Mouse (Mus musculus) c-Kit-negative CD71-positive TER-119-positive erythroid progenitor cells, embryonic 14.5 days (primary cell): ENCODE results near the gene Ppbp.

Experiments used
- DNase-seq: peaks from one replicate; pipeline ENCODE4 v3.0.0-alpha.2; 2013; ENCODE audit warnings: low read depth, low spot score

Ppbp gene

DNA sequence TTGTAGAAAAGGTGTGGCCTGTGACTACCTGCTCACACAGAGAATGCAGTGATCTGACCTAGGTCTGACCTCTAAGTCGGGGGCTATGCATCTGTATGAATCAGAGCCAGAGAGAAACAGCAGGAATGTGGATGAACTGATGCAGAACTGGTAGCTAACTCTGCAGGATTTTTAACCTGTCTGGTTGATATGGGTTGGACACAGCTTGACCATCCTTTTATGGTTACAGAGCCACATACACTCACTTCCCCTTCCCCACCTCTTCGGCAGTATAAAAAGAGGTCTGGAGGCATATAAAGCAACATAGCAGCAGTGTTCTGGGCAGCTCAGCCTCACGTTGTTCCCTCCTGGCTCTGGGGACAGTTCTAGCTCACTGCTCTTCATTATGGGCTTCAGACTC lies at the start of gene Ppbp:
TSS of gene Ppbp (plus strand) at position 301 of the 400 bp plus-strand sequence.
- DNase-seq: no peak

DNA sequence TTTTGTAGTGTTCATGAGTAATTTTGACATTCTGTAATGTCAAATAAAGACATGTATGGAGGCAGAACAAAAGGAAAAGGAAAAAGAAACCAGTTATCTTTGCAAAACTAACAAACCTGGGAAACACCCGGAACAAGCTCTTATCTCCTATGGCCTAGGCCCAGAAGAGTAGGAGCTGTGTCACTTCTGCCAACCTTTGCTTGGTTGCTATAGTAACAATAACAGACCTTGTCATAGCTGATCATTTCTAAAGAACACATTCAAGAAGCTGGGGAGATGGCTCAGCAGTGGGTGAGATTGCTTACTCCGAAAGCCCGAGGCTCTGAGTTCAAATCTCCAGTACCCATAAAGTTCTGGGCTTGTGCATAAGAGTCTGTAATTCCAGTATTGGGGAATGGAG lies 45.7 kb upstream of the Ppbp start:
- DNase-seq: no peak

DNA sequence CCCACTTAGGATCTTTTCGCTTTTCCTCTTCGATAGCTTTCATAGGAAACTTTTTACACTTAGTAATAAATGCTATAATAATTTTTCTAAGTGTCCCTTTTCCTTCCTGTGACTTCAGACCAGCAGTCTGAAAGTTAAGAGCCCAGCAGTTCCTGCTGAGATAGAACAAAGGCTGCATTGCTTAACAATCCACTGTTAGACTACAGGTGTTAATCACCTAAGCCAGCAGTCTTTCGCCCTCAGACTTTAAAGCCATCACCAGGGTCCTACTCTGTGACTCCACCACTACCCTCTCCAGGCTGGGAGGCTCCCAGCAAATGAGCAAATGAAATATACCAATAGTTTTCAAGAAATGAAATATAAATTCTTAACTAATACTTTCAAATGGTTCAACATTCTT lies 40.1 kb upstream of the Ppbp start:
- no peak for DNase-seq

DNA sequence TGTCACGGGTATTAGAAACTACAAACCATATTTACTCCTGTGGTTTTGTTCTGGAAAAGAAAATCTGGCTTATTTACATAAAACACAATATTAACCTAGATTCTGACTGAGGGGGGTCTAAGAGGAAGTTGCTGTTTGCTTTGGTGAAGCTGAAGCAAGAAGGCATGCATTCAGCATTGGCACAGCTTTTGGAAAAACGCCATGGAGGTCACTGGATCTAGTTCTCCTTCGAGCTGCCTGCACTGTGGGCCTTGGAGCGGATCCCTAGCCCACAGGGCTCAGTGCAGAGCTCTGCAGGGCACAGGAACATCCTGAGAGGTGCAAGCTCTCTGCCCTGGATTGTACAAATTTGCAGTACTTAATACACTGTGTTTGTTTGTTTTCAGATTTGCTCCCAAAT lies 36.8 kb upstream of the Ppbp start:
- no peak for DNase-seq

DNA sequence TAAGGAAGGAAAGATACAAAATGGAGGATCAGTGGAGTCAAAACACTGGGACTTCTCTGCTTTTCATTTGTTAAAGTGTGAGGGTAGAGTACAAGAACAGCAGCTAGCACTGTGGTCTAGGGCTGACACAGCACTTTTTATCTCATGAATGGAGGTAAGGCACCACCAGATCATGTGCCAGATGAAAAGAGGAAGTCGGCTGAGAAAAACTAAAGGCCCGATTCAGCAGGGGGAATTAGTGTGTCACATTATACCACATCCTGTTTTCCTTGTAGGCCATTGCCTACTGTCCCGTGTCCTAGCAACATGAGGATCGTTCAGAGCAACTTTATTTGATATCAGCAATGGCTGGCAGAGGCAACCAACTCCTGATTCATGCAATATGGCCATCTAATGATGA lies 26.3 kb upstream of the Ppbp start:
- no peak for DNase-seq

DNA sequence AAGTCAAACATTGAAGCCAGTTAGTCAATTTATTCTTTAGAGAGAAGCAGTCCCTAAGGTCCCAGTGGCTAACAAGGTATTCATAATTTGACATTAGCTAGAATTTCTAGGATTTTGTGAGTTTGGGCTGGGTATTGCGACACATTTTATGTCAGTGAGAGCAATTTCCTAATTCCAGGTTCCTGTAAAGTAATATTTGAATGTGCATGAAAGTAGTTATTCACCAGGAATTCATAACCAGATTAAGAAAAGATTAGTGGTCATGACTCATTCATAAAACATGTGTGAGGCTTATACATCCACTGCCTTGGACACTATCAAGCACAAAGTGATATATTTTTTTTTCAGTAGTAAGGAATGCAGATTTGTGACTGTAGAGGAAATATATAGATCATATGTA lies 14.4 kb upstream of the Ppbp start:
- no peak for DNase-seq

DNA sequence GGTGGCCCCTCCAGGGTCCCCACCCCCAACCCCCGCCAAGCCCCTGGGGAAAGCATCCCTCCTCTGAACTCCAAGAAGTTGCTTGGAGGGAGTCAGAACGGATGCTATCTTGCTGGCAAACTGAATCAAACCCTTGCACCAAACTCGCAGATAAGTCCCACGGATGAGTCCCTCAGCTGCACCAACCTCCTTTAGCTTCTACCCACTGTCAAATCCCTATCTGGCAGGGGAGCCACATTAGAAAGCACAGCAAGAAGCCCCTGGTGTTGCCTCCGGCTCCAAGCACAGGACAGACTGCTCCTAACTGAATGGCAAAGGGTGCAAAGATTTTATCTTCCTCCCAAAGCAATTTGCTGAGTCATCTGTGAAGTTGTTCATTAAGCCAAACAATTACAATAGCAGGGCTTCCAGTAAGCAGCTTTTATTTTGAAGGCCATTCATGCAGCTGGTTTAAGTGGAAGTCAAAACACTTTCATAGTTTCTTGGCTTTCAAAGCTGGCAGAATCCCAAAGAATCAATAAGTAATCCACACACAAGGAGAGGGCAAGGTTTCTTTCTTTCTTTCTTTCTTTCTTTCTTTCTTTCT lies 10.2 kb upstream of the Ppbp start:
- DNase-seq: no peak

DNA sequence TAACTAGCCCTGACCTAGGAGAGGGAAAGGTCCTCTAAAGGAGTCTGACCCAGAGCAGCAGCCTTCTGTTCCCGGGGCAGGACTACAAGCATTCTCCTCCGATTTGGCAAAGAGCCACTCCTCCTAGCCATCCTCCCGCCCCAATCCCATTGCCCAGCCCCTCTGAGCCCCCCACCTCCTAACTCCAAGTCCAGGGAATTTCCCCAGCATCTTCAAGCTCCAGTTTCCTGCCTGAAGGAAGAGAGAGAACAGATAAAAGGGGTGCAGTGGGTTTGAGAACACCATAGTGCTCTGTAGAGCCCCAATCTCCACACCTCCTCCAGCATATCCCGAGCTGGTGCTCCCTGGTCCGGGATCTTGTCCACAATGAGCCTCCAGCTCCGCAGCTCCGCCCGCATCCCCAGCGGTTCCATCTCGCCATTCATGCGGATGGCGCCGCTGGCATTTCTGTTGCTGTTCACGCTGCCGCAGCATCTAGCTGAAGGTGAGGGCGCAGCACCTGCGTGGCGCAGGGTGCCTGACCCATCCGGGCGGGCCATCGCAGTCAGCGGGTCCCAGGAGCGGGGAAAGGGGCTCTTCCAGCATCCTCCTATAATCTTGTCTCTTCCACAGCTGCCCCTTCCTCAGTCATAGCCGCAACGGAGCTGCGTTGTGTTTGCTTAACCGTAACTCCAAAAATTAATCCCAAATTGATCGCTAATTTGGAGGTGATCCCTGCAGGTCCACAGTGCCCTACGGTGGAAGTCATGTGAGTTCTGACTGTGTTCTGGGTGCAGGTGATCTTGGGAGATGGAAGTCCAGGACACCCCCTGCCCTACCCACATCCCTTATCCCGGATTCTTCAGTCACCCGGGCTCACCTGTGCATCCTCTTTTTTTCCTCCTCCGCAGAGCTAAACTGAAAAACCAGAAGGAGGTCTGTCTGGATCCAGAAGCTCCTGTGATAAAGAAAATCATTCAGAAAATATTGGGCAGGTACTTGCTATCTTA lies 8.9 kb upstream of the Ppbp start, which contains the start of gene Cxcl5:
TSS of gene Cxcl5 (plus strand) at position 284 of the 989 bp plus-strand sequence.
- DNase-seq: no peak

DNA sequence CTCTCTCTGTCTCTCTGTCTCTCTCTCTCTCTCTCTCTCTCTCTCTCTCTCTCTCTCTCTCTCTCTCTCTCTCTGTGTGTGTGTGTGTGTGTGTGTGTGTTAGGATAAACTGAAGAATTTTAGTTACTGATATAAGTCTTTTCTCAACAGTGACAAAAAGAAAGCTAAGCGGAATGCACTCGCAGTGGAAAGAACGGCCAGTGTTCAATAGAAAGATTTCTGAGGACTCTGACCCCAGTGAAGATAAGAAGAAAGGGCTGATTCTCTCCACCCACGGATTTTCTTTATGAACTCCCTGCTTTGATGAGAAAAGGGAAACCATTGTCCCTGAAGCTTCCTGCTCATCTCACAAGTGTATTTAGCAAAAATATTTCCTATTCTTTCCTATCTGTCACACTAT lies 8.0 kb upstream of the Ppbp start:
- DNase-seq: no peak

DNA sequence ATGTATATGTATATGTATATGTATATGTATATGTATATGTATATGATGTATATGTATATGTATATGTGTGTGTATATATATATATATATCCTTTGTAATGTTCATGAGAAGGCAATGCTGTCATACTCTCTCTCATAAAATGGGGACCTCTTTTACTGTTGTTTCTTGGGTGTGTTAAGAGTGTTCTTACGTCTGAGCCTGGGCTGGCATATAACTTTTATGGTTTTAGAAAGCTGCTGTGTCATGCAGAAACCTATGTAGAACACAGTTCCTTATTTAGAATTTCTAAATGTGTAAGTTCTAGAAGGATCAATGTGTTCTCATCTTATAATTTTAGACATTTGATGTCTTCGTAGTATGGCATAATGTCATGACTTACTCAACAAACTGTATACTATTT lies 7.5 kb upstream of the Ppbp start:
- no peak for DNase-seq

DNA sequence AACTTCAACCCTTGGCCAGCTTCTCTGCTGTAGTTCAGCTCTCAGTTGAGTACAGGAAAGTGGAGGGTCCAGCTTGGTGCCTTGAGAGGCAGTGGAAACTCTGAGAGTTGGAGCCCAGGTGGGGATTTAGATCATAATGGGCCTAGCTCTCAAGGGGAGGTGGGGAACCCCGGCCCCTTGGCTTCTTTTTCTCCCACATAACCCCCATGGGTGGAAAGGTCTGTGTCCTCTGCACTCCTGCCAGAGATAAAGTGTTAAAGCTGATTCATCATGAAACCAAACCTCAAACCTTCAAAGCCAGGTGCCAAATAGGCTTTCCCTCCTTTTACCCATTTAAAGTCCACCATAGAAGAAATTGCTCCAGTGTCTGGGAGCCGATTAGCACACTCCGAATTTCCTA lies 6.5 kb upstream of the Ppbp start:
- DNase-seq: no peak

DNA sequence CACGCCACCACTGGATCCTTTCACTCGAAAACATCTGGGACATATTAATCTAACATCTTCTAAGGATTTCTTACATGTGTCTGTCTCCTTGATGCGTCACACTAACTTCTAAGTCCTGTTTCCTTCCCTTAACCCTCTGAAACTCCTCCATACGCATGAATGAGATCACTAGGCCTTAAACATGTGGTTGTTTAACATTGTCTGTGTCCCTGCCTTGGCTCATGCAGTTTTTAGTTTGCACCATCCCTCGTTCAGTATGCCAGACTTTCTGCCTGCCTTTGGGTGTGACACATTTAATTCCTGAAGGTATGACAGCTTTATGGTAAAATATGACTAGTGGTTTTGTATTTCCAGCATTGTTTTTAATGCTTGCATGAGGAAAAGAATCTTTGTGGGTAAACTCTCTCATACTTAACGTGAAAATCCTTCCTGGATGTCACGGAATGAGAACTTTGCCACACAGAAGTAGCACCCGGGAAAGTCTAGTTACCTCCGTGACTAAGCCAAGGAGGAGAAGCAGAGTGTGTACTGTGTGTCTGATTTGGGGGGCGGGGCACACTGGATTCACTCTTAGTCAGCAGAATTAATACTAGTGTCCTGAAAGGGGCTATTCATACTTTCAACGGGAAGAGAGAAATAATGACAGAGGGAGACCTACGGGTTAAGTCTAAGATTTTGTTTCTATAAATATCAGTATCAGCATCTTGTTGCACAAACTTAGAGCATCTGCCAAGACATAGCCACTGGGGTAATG lies 4.2 kb upstream of the Ppbp start:
- DNase-seq: no peak

DNA sequence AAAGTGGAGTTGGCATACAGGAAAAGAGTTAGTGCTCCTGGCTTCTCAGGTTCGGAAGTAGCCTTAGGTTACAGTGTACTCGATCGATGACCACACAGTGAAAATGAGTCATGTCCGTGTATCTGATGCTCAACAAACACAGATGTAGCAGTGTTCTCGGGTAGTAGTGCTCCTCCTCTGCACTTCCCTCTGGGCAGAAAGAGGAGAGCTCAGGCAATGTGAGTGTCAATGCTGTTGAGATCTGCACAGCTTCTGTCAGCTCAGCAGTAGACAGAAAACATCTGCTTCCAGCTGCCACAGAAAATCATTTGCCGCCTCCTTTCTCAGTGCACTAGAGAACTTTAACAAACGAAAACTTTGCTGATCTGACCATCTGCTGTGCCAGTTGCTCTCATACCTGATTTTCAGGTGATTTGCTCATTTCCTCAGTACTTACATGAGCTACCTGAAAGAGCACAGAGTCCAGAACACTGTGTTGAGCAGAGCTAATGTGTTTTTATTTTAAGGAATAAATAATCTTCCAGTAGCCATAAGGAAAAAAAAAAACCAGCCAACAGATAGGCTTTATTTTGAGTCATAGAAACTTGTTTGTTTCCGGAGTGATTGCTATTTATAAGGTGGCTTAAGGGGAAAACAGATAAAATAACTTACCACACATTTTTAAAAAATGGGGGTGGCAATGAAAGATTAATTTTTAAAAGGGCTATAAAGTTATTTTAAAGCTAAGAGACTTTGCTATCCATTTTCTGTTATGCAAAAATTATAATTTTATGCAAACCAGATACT lies 2.3 kb upstream of the Ppbp start:
- DNase-seq: no peak

DNA sequence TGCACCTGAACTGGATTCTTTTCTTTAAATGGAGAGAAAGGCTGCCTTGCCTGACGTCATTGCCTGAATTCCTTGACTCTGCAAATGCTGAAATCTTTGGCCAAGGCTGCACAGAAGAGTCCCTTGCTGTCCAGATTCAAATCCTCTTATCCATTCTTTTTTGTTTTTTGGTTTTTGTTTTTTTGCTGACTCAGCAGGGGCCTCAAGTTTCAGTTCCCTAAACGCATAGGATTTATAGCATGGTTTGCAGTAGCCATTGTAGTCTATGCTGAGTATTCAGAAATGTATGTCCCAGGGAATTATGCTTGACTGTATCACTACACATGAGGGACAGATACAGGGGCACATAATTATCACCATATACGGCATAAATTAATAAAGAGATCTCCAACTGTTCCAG lies 3.1 kb downstream of the Ppbp start:
- no peak for DNase-seq

DNA sequence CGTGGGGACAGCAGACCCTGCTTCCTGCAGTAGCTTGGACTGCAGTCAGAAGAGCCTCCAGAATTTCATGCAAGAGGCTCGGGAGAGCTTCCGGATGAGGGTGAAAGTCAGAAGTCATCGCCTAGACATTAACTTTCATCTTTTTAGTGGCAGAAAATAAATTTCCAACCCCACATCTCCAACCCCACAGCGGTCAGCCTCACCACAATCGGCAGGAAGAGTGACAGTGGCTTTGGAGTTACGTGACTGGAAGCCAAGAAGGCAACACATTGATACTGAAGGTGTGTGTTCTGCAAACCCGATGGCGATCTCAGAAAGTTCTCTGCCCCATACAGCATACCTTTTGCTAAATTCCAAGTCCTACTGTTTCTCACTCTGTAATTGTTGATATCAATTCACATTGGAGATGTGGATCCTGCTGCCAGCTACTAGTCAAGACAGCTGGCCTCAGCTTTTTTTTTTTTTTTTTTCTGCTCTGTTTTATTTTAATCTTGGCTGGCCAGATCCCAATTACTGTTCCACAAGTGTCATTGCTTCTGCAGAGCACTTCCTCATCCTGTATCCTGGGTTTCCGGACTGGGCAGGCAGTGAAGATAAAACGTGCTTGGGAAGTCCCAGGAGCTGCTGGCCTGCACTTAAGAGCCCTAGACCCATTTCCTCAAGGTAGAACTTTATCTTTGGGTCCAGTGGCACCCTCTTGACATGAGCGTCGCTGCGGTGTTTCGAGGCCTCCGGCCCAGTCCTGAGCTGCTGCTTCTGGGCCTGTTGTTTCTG lies 3.7 kb downstream of the Ppbp start, which contains the start of gene Pf4:
TSS of gene Pf4 (plus strand) at position 556 of the 774 bp plus-strand sequence.
- no peak for DNase-seq

DNA sequence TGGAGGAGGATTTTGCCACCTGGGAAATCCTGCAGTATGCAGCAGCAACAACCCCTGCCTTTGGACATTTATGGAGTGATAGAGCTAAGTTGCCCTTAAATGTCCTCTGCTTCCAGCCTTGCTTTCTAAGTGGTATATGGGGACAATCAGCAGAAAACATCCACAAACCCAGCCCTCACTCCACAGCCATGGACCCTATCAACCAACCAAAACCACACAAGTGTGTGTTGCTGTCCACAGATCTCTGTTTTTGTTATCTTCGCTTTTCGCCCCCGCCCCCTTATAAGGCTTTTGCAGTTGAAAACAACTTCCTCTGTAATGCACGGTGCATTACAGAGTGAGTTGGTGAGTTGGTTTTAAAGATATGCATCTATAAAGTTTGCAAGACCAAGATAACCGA lies 7.2 kb downstream of the Ppbp start:
- DNase-seq: no peak

DNA sequence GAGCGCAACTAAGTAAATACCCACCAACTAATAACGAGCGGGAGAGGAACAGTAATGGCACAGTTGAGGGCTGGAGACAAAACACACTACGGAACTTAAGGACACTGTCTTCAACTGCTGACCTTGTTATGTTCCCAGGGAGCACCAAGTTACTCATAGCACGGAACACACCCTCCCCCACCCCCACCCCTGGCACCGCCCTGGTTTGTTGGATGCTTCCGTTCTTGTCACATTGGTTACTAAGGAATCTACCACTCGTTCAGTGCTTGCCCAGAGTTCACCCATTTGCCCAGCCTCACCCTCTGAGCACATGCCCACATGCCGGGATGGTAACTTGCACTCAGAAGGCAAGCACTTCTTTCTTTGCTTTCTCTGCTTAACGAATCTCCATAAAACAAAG lies 9.3 kb downstream of the Ppbp start:
- DNase-seq: no peak

DNA sequence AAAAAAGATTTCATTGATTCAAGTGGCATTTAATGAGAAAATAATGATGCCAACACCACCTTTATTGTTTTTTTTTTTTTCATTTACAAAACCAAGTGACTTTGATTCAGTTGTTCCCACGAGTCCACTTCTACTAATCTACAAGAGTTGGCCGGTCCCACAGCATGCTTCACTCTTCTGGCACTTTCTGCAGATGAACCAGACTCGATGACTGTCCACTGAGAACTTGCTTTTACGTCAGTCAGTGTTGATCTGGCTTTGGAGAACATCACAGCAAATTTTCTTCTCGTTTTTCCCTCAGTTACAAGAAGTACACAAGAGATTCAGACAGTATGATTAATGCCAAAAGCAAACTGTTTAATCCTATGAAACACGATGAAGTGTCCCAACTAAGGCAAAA lies 10.5 kb downstream of the Ppbp start:
- no peak for DNase-seq

DNA sequence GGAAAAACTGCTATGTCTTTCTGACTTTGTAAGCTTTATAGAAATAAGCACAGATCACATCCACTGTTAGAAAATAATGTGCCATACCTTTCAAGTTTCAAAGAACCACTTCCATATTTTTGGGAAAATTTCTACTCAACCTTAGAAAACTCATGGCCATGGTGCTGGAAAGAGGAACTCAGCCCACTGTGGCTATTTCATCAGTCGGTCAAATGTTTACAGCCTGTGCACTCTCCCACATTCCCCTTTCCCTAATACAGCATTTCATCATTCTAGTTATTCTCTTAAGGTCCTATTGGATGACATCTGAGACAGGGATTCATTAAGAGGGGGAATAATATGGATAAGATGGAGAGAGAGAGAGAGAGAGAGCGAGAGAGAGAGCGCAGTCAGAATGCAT lies 15.4 kb downstream of the Ppbp start:
- no peak for DNase-seq

DNA sequence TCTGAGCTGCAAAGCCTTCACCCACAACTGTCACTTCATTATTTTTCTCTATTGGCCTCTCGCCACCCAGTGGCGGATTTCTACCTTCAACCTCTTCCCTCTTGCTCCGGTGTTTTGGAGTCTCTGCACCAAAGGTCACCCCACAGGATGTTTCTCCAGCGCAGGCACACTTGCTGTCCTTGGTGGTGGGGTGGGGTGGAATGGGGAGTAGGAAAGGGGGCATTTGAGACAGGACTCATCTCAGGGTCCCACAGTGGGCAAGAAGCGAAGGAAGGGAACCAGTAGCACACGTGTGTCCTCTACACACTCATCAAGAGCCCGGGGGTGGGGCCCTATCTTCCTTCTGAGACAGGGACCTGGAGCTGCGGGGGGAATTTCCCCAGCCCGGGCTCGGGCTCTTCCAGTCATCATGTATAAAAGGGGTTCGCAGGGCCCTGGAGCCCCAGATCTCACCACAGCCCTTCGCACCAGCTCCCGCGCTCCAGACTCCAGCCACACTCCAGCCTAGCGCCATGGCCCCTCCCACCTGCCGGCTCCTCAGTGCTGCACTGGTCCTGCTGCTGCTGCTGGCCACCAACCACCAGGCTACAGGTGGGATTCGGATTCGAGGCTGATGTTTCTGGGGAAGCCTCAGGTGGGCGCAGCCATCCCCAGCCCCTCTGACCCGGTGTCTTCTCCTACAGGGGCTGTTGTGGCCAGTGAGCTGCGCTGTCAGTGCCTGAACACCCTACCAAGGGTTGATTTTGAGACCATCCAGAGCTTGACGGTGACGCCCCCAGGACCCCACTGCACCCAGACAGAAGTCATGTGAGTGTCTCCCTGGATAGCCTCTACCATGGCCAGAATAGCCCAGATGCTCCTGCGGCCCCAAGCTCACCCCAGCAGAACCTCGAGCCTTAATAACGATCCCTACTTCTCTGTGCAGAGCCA lies 17.6 kb downstream of the Ppbp start, which contains the start of gene Cxcl3:
TSS of gene Cxcl3 (plus strand) at position 445 of the 930 bp plus-strand sequence.
- no peak for DNase-seq
